Comparison of ENCODE assay signal across 8 mouse cellular contexts in genomic region chr5:137532808-137533116, GRCm38 (mm10). TPM values are rescaled to one million over a fixed set of nuclear protein-coding genes. Genes with fewer than 3 reads are reported as not detected.
DNase-seq lines count a peak whose midpoint lies in the region; ATAC-seq and TF ChIP-seq lines count a peak whose summit lies in the region.

No protein-coding gene starts in this region.

- no peak for DNase-seq in cerebellum, adult 8-10 months
- DNase-seq in spleen, adult 2 months (ENCODE audit: low read depth in 1 of 2, low spot score in 2 of 2): no peak
- no peak for DNase-seq in spleen, adult 12 weeks (ENCODE audit: low spot score)
- no peak for DNase-seq in liver, embryonic 13.5 days
- no peak for DNase-seq in urinary bladder, postnatal 25 days (ENCODE audit: low spot score)
- DNase-seq in right cerebral cortex, adult 18-20 months: no peak
- no peak for DNase-seq in urinary bladder, adult 2 months (ENCODE audit: low spot score)

- H3K36me3 ChIP-seq in spleen, adult 2 months (ENCODE audit: control insufficient read depth, insufficient read depth, low read length): peaks cover 23% of the 10 kb centered on the region
- H3K36me3 ChIP-seq in liver, embryonic 13.5 days: peaks cover 29% of the 10 kb centered on the region

- peak overlapping the region; percentile 99 for H3K4me2 ChIP-seq in liver, embryonic 13.5 days

- TF ChIP-seq POLR2A in spleen, adult 2 months (IDR thresholded peaks at IDR 0.05; ENCODE audit: low read depth, low read length): no peak

- TF ChIP-seq CTCF in spleen, adult 2 months (IDR thresholded peaks at IDR 0.05; ENCODE audit: extremely low read depth, insufficient read depth, insufficient read length, insufficient replicate concordance): no peak

- WGBS in spleen, adult 2 months: 0% methylated on average over 12 of the region's 12 CpGs
- 0% methylated on average over 9 of the region's 12 CpGs for WGBS in liver, embryonic 13.5 days (ENCODE audit: insufficient replicate concordance)

- peak overlapping the region; percentile 95 for H3K9ac ChIP-seq in liver, embryonic 13.5 days

- no peaks in the 10 kb centered on the region for H3K27me3 ChIP-seq in spleen, adult 2 months (ENCODE audit: control insufficient read depth, insufficient read depth, low read length)
- H3K27me3 ChIP-seq in liver, embryonic 13.5 days: no peaks in the 10 kb centered on the region

- H3K27ac ChIP-seq in spleen, adult 2 months (ENCODE audit: insufficient read depth, low read length): peak overlapping the region; percentile 96
- H3K27ac ChIP-seq in liver, embryonic 13.5 days: peak overlapping the region; percentile 92

- peak; percentile 16; the same call in 1 of the 2 replicates for ATAC-seq in cerebellum, adult (ENCODE audit: insufficient number of reproducible peaks, low FRiP score, low TSS enrichment)
- peak; percentile 28 for ATAC-seq in liver, embryonic 13.5 days (ENCODE audit: low read depth)

- no peaks in the 10 kb centered on the region for H3K9me3 ChIP-seq in liver, embryonic 13.5 days (replicated peaks)

- peak overlapping the region; percentile 86 for H3K4me3 ChIP-seq in spleen, adult 2 months (ENCODE audit: extremely low read depth, insufficient read depth, insufficient read length)
- H3K4me3 ChIP-seq in liver, embryonic 13.5 days (replicated peaks): peak overlapping the region; percentile 93

- H3K4me1 ChIP-seq in spleen, adult 2 months (ENCODE audit: control insufficient read depth, insufficient read depth, insufficient read length): peaks cover 7% of the 10 kb centered on the region; the same call in 1 of the 2 replicates
- H3K4me1 ChIP-seq in liver, embryonic 13.5 days (replicated peaks): peaks cover 50% of the 10 kb centered on the region

RNA-seq across cellular contexts. Expression of gene Epo, which starts 0.3 kb away (rescaled TPM):
- not detected in 2 replicates for polyA plus RNA-seq in spleen, adult 2 months (2012; rRNA removed)
- polyA plus RNA-seq in liver, embryonic 13.5 days (2015; fragmentation: Nextera tagmentation; extraction: Ambion mirVana): 0.96 and 1.2 TPM in 2 replicates
- polyA plus RNA-seq in urinary bladder, adult 2 months (2012; rRNA removed): not detected in 2 replicates

RNA-seq across cellular contexts. Expression of gene Gnb2, which starts 0.5 kb away (rescaled TPM):
- 762 and 932 TPM in 2 replicates for polyA plus RNA-seq in spleen, adult 2 months (2012; rRNA removed)
- 139 and 159 TPM in 2 replicates for polyA plus RNA-seq in liver, embryonic 13.5 days (2015; fragmentation: Nextera tagmentation; extraction: Ambion mirVana)
- 363 and 433 TPM in 2 replicates for polyA plus RNA-seq in urinary bladder, adult 2 months (2012; rRNA removed)

RNA-seq across cellular contexts. Expression of gene Gigyf1, which starts 14.4 kb away (rescaled TPM):
- polyA plus RNA-seq in spleen, adult 2 months (2012; rRNA removed): 40.3 and 49.8 TPM in 2 replicates
- polyA plus RNA-seq in liver, embryonic 13.5 days (2015; fragmentation: Nextera tagmentation; extraction: Ambion mirVana): 3.3 and 3.7 TPM in 2 replicates
- polyA plus RNA-seq in urinary bladder, adult 2 months (2012; rRNA removed): 32.4 and 34.7 TPM in 2 replicates

RNA-seq across cellular contexts. Expression of gene Actl6b, which starts 20.6 kb away (rescaled TPM):
- not detected in 2 replicates for polyA plus RNA-seq in spleen, adult 2 months (2012; rRNA removed)
- polyA plus RNA-seq in liver, embryonic 13.5 days (2015; fragmentation: Nextera tagmentation; extraction: Ambion mirVana): 0.14 and 0.16 TPM in 2 replicates
- polyA plus RNA-seq in urinary bladder, adult 2 months (2012; rRNA removed): 0.06 TPM in 1 of 2 replicates, not detected in the other

RNA-seq across cellular contexts. Expression of gene Pop7, which starts 30.4 kb away (rescaled TPM):
- polyA plus RNA-seq in spleen, adult 2 months (2012; rRNA removed): 26.6 and 40.1 TPM in 2 replicates
- 45.7 and 46.1 TPM in 2 replicates for polyA plus RNA-seq in liver, embryonic 13.5 days (2015; fragmentation: Nextera tagmentation; extraction: Ambion mirVana)
- polyA plus RNA-seq in urinary bladder, adult 2 months (2012; rRNA removed): 23.4 and 29.6 TPM in 2 replicates
